Mouse (Mus musculus) hindbrain, embryonic 11.5 days (tissue): ENCODE measurements around the gene Ube2e3. TPM values are rescaled to one million over a fixed set of nuclear protein-coding genes. Genes with fewer than 3 reads are reported as not detected.
A peak's percentile ranks its signal among the peaks of the same experiment; 100 is the strongest.

Experiments used
- ATAC-seq: fragments of 200-750 bp; cut with Nextera tagmentation; 2 replicates; pipeline ENCODE4 v1.8.0; 2017; ENCODE audit warnings: mild to moderate bottlenecking, moderate TSS enrichment, moderate library complexity; ENCODE audit not compliant: low FRiP score
- DNase-seq: peaks from one replicate; pipeline ENCODE4 v3.0.0-alpha.2; 2015; ENCODE audit warnings: low spot score
- H3K27ac ChIP-seq: fragments of 300-500 bp; sonication (generic); 2 replicates; pipeline ENCODE4 v1.5.1; 2014; ENCODE audit warnings: mild to moderate bottlenecking, low read depth, low read length
- H3K27me3 ChIP-seq: fragments of 300-500 bp; sonication (generic); 2 replicates; pipeline ENCODE4 v1.6.1; 2014; ENCODE audit warnings: mild to moderate bottlenecking, low read length, moderate library complexity, mixed read lengths; ENCODE audit not compliant: control insufficient read depth, insufficient read depth
- H3K36me3 ChIP-seq: fragments of 300-500 bp; sonication (generic); 2 replicates; pipeline ENCODE4 v1.6.1; 2014; ENCODE audit warnings: mild to moderate bottlenecking, low read length, moderate library complexity, mixed read lengths; ENCODE audit not compliant: control insufficient read depth, insufficient read depth
- H3K4me1 ChIP-seq: fragments of 300-500 bp; sonication (generic); replicated peaks from 2 replicates; pipeline ENCODE4 v1.6.1; 2014; ENCODE audit warnings: low read length, mixed read lengths; ENCODE audit not compliant: control insufficient read depth, insufficient read depth
- H3K4me2 ChIP-seq: fragments of 300-500 bp; sonication (generic); replicated peaks from 2 replicates; pipeline ENCODE4 v1.6.1; 2014; ENCODE audit warnings: mild to moderate bottlenecking, low read depth, low read length
- H3K4me3 ChIP-seq: fragments of 300-500 bp; sonication (generic); 2 replicates; pipeline ENCODE4 v1.5.1; 2014; ENCODE audit warnings: low read depth, low read length
- H3K9ac ChIP-seq: fragments of 300-500 bp; sonication (generic); 2 replicates; pipeline ENCODE4 v1.6.1; 2014; ENCODE audit warnings: low read depth, low read length
- H3K9me3 ChIP-seq: fragments of 300-500 bp; sonication (generic); 2 replicates; pipeline ENCODE4 v1.6.1; 2016; ENCODE audit warnings: low read length; ENCODE audit not compliant: control insufficient read depth
- WGBS: fragments of 180-500 bp; shearing (Covaris S2); extraction: QIAGEN DNeasy Blood & Tissue Kit; methylation state at CpG from one replicate; pipeline ENCODE4 v1.1.7; 2014; 5-methylcytosine and 5-hydroxymethylcytosine counted together
- polyA plus RNA-seq: library from polyadenylated mRNA; unstranded; fragments of >200 nt; fragmentation: Nextera tagmentation; extraction: Ambion mirVana; gene quantifications from 2 replicates; pipeline ENCODE4 v1.2.1, GENCODE M21; 2014

The Ube2e3 gene
- polyA plus RNA-seq, 1 experiment from 2014 or later: 291 TPM

DNA sequence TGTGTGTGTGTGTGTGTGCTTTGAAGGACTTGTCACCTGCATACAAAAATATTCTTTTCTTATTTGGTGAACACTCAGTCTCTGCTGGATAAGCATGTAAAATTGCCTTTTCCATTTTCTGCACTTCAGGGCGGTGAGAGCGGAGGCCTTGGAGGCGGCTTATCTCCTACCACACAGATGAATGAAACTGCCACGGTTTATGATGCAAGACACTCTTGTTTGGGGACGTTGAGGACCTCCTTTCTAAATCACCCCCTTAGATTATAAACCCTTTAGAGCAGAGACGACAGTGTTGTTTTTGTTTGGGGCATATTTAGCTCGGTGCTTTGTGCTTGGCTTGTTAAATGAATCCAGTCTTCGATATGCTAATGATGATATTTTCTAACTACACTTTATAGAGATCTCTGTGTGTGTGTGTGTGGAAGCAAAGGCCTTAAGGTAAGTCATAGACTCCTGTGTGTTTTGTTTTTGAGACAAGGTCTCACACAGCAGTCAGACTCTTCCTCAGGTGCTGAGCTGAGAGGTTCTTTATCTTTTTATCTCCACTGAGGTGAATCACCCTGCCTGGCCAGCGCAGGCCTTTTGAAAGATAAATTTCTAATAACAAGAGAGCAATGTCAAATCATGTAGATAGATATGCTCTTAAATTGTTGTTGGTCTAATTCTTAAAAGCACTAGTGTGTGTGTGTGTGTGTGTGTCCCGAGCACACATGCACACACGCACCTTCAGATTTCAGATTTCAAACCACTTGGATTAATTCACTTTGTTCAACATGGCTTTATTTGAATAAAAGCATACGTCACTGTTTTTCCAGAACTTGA lies 8.4 kb upstream of the Ube2e3 start:
- WGBS: 88% methylated on average over 12 of the region's 12 CpGs
- Histone ChIP-seq H3K4me3 (no peak overlapping the region), H3K27ac (no peak overlapping the region), H3K4me2 (no peak overlapping the region), H3K9me3 (no peaks in the 10 kb centered on the region), H3K27me3 (no peaks in the 10 kb centered on the region), H3K36me3 (no peaks in the 10 kb centered on the region), H3K9ac (no peak overlapping the region), H3K4me1 (no peaks in the 10 kb centered on the region)
- DNase-seq (no peak), ATAC-seq (no peak)

DNA sequence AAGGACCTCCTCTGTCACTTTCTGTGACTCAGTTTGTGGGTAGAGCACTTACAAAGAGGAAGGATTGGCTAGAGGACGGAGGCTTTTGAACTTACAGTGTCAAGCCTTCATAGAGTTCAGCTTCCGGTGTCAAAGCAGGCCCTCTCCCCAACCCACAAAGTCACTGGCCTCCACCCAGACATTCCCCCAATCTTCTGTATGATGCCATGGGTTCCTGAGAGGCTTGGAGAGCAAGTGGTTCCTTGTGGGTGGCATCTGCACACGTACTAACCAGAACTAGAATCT lies 7.9 kb upstream of the Ube2e3 start:
- no peak overlapping the region for H3K27ac ChIP-seq
- WGBS: 84% methylated on average over 3 of the region's 3 CpGs

DNA sequence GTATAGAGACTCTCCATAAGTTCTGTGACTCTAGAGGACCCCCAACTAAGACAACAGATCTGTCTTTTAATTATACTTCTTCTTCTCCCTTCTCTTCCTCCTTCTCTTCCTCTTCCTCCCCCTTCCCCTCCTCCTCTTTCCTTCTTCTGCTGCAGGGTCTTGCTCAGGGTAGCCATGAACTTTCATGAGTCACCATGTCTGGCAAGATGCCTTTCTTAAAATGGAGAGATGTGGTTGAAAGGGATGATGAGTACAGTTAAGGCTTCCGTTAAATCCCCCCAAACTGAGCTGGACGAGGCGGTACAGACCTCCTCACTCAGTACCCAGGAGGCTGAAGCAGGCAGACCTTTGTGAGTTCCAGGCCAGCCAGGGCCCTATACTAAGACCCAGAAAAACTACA lies 3.8 kb upstream of the Ube2e3 start:
- no peak overlapping the region for H3K9ac ChIP-seq
- no peak overlapping the region for H3K4me3 ChIP-seq
- H3K27ac ChIP-seq: no peak overlapping the region
- 94% methylated on average over 3 of the region's 3 CpGs for WGBS
- H3K4me2 ChIP-seq: no peak overlapping the region
- no peak for ATAC-seq
- no peaks in the 10 kb centered on the region for H3K9me3 ChIP-seq
- H3K27me3 ChIP-seq: no peaks in the 10 kb centered on the region
- H3K36me3 ChIP-seq: no peaks in the 10 kb centered on the region
- DNase-seq: no peak
- H3K4me1 ChIP-seq: no peaks in the 10 kb centered on the region

More for the DNA sequence above, 7.9 kb upstream of the Ube2e3 start:
- ATAC-seq: no peak
- H3K9ac ChIP-seq: no peak overlapping the region
- H3K4me1 ChIP-seq: no peaks in the 10 kb centered on the region
- H3K36me3 ChIP-seq: no peaks in the 10 kb centered on the region
- no peak overlapping the region for H3K4me3 ChIP-seq
- no peaks in the 10 kb centered on the region for H3K9me3 ChIP-seq
- no peaks in the 10 kb centered on the region for H3K27me3 ChIP-seq
- H3K4me2 ChIP-seq: no peak overlapping the region
- no peak for DNase-seq

DNA sequence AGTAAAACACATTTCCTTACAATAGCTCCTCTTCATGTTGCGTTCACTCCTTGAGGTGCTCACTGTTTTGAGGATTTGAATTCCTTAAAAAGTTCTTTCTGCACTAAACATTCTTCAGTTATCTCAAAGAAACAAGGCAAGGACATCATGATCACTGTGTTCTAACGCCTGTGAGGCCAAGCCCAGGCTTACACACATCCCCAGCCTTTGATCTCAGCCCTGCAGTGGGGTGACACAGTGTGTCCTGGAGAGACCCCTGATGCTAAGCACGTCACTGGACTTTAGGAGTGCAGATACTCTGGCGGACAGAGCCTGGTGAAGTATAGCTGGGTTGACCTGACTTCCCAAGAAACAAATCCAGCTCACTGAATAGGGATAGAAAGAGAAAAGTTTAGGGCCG lies 3.1 kb upstream of the Ube2e3 start:
- H3K27me3 ChIP-seq: no peaks in the 10 kb centered on the region
- H3K4me1 ChIP-seq: no peaks in the 10 kb centered on the region
- DNase-seq (no peak), ATAC-seq (no peak)
- H3K9ac ChIP-seq: no peak overlapping the region
- H3K9me3 ChIP-seq: no peaks in the 10 kb centered on the region
- H3K27ac ChIP-seq: no peak overlapping the region
- 70% methylated on average over 5 of the region's 5 CpGs for WGBS
- no peak overlapping the region for H3K4me2 ChIP-seq
- H3K4me3 ChIP-seq: no peak overlapping the region
- no peaks in the 10 kb centered on the region for H3K36me3 ChIP-seq

- Histone ChIP-seq H3K4me1 (peaks cover 3% of the 10 kb centered on the region; the same call in 1 of the 2 replicates), H3K27me3 (no peaks in the 10 kb centered on the region), H3K9me3 (no peaks in the 10 kb centered on the region), H3K4me3 (peak overlapping the region; percentile 79), H3K36me3 (no peaks in the 10 kb centered on the region), H3K4me2 (peak overlapping the region; percentile 60), H3K27ac (peak overlapping the region; percentile 97), H3K9ac (peak overlapping the region; percentile 94)
- WGBS: under 1% methylated on average over 24 of the region's 44 CpGs
- ATAC-seq: peak; percentile 87
- DNase-seq: peak; percentile 92
Observed at GRCm38 (mm10) chr2:78868511-78868854, 559 bp downstream of the Ube2e3 start.

DNA sequence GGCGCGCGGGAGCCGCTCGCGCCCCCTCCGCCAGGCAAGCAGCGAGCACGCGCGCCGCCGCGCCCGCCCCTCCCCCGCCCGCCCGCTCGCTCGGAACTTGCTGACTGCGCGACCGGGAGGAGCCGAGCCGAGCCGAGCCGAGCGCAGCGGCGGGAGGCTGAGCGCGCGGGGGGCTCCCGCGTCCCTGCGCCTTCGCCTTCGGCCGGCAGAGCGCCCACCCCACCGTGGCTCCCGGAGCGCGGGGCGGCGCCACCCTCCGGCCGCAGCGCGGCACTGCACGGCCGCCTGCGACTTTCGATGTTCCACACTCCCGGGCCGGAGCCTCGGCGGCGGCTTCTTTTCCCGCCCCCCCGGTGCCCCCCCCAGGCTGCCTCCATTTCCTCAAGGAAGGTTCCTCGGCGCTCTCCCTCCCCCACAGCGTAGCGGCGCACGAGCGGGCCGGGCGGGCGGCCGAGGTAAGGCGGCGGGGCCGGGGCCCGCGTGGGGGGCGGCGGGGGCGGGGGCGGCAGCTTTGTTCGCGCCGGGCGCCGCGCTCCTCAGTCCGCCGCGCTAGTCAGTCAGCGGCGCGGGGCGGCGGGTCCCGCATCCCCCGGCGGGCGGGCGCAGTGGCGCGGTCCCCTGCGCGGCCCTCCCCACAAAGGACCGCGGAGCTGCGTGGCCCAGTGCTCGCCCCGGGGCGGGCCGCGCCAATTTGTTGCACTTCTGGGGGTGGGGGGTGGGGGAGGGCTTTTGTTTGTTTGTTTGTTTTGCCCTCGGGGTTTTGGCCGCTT lies 1.2 kb downstream of the Ube2e3 start:
- Histone ChIP-seq H3K4me2 (peak overlapping the region; percentile 60), H3K9me3 (no peaks in the 10 kb centered on the region), H3K27me3 (no peaks in the 10 kb centered on the region), H3K27ac (peak overlapping the region; percentile 97), H3K4me3 (peak overlapping the region; percentile 79), H3K4me1 (peaks cover 3% of the 10 kb centered on the region; the same call in 1 of the 2 replicates), H3K9ac (peak overlapping the region; percentile 94), H3K36me3 (no peaks in the 10 kb centered on the region)
- ATAC-seq (peak; percentile 96), DNase-seq (peak; percentile 93)
- WGBS: under 1% methylated on average over 51 of the region's 114 CpGs

- ATAC-seq (no peak), DNase-seq (peak; percentile 55)
- no peaks in the 10 kb centered on the region for H3K9me3 ChIP-seq
- H3K27ac ChIP-seq: peak overlapping the region; percentile 97
- H3K4me3 ChIP-seq: peak overlapping the region; percentile 79
- 3% methylated on average over 35 of the region's 35 CpGs for WGBS
- H3K27me3 ChIP-seq: no peaks in the 10 kb centered on the region
- H3K36me3 ChIP-seq: no peaks in the 10 kb centered on the region
- peak overlapping the region; percentile 94 for H3K9ac ChIP-seq
- peaks cover 3% of the 10 kb centered on the region; the same call in 1 of the 2 replicates for H3K4me1 ChIP-seq
- H3K4me2 ChIP-seq: peak overlapping the region; percentile 54
Observed at GRCm38 (mm10) chr2:78869721-78870442, 2.0 kb downstream of the Ube2e3 start.

DNA sequence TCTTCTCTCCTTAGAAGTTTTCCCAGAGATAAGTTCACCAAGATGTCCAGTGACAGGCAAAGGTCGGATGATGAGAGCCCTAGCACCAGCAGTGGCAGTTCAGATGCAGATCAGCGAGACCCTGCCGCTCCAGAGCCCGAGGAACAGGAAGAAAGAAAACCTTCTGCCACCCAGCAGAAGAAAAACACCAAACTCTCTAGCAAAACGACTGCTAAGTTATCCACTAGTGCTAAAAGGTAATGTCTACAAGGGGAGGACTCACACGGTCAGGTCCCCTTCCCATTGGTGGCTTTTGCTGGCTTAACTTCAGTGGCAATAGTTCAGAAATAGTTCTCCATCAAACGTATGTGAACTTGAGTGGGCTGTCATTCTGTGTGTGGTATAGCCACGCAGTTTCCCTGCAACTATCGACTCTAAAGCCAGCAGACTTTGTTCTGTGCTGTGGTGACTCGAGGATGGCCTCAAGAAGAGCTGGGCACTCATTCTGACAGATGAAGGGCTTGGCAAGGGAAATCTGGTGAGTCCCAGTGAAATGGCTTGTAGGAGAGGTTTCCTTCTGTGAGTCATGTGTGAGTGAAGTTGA lies 2.6 kb downstream of the Ube2e3 start:
- H3K4me1 ChIP-seq: peaks cover 3% of the 10 kb centered on the region; the same call in 1 of the 2 replicates
- DNase-seq: peak; percentile 39
- ATAC-seq: no peak
- peak overlapping the region; percentile 54 for H3K4me2 ChIP-seq
- peak overlapping the region; percentile 79 for H3K4me3 ChIP-seq
- no peaks in the 10 kb centered on the region for H3K36me3 ChIP-seq
- peak overlapping the region; percentile 97; the same call in 1 of the 2 replicates for H3K27ac ChIP-seq
- 14% methylated on average over 10 of the region's 10 CpGs for WGBS
- H3K9me3 ChIP-seq: no peaks in the 10 kb centered on the region
- no peaks in the 10 kb centered on the region for H3K27me3 ChIP-seq
- peak overlapping the region; percentile 94 for H3K9ac ChIP-seq
